Mouse (Mus musculus) heart, embryonic 14.5 days (tissue): ENCODE measurements around the gene Samsn1. TPM values are rescaled to one million over a fixed set of nuclear protein-coding genes. Genes with fewer than 3 reads are reported as not detected.

Experiments used
- ATAC-seq: fragments of 200-750 bp; cut with Nextera tagmentation; 2 replicates; pipeline ENCODE4 v1.8.0; 2017; ENCODE audit warnings: low read depth, moderate TSS enrichment; ENCODE audit not compliant: insufficient number of reproducible peaks, insufficient read depth, low FRiP score
- H3K27ac ChIP-seq, 2 experiments: fragments of 200-500 bp in 1 of 2; fragments of 300-500 bp in 1 of 2; sonication (generic) in 1 of 2; replicated peaks in 1 of 2; 2 replicates each; pipeline ENCODE4 v1.5.1; 2012 to 2014; ENCODE audit warnings: low read depth in 2 of 2, low read length in 2 of 2, control low read depth in 1 of 2, mild to moderate bottlenecking in 1 of 2, mixed read lengths in 1 of 2; ENCODE audit not compliant: control insufficient read depth in 1 of 2, insufficient read depth in 1 of 2
- H3K27me3 ChIP-seq: fragments of 300-500 bp; sonication (generic); 2 replicates; pipeline ENCODE4 v1.6.1; 2014; ENCODE audit warnings: mild to moderate bottlenecking, low read length, control low read depth; ENCODE audit not compliant: control insufficient read depth, insufficient read depth
- H3K36me3 ChIP-seq: fragments of 300-500 bp; sonication (generic); 2 replicates; pipeline ENCODE4 v1.6.1; 2014; ENCODE audit warnings: mild to moderate bottlenecking, control low read depth, low read length, mixed read lengths; ENCODE audit not compliant: control insufficient read depth, insufficient read depth
- H3K4me1 ChIP-seq, 2 experiments: fragments of 200-500 bp in 1 of 2; fragments of 300-500 bp in 1 of 2; sonication (generic) in 1 of 2; 2 replicates each; pipeline ENCODE4 v1.6.1; 2012 to 2014; ENCODE audit warnings: low read length in 2 of 2, control low read depth in 1 of 2, mixed read lengths in 1 of 2; ENCODE audit not compliant: control insufficient read depth in 2 of 2, insufficient read depth in 2 of 2
- H3K4me2 ChIP-seq: fragments of 300-500 bp; sonication (generic); 2 replicates; pipeline ENCODE4 v1.6.1; 2014; ENCODE audit warnings: mild to moderate bottlenecking, low read length
- H3K4me3 ChIP-seq, 2 experiments: fragments of 200-500 bp in 1 of 2; fragments of 300-500 bp in 1 of 2; sonication (generic) in 1 of 2; 2 replicates each; pipeline ENCODE4 v1.5.1; 2012 to 2014; ENCODE audit warnings: low read length in 2 of 2, mild to moderate bottlenecking in 2 of 2, control low read depth in 1 of 2, low read depth in 1 of 2, moderate library complexity in 1 of 2; ENCODE audit not compliant: control insufficient read depth in 1 of 2, insufficient read depth in 1 of 2
- H3K9ac ChIP-seq: fragments of 300-500 bp; sonication (generic); 2 replicates; pipeline ENCODE4 v1.6.1; 2014; ENCODE audit warnings: mild to moderate bottlenecking, low read length
- H3K9me3 ChIP-seq: fragments of 300-500 bp; sonication (generic); 2 replicates; pipeline ENCODE4 v1.6.1; 2016; ENCODE audit warnings: low read length, control low read depth; ENCODE audit not compliant: control insufficient read depth
- WGBS: fragments of 180-500 bp; shearing (Covaris S2); extraction: QIAGEN DNeasy Blood & Tissue Kit; methylation state at CpG from one replicate; pipeline ENCODE4 v1.1.7; 2014; 5-methylcytosine and 5-hydroxymethylcytosine counted together
- polyA plus RNA-seq: library from polyadenylated mRNA; unstranded; fragments of >200 nt; fragmentation: Nextera tagmentation; extraction: Ambion mirVana; gene quantifications from 2 replicates; pipeline ENCODE4 v1.2.1, GENCODE M21; 2014

The Samsn1 gene
- polyA plus RNA-seq, 1 experiment from 2014 or later = 2.1 TPM

- Histone ChIP-seq H3K4me2 (no peak overlapping the region), H3K4me1 (no peaks in the 10 kb centered on the region), H3K27me3 (no peaks in the 10 kb centered on the region), H3K9me3 (no peaks in the 10 kb centered on the region), H3K36me3 (no peaks in the 10 kb centered on the region), H3K27ac (no peak overlapping the region), H3K4me3 (no peak overlapping the region), H3K9ac (no peak overlapping the region)
- 81% methylated on average over 5 of the region's 5 CpGs for WGBS
- ATAC-seq = no peak
Measured at GRCm38 (mm10) chr16:75977798-75978197, 44.3 kb downstream of the Samsn1 start.

- Histone ChIP-seq H3K36me3 (no peaks in the 10 kb centered on the region), H3K4me1 (no peaks in the 10 kb centered on the region), H3K27me3 (no peaks in the 10 kb centered on the region), H3K27ac (no peak overlapping the region), H3K4me3 (no peak overlapping the region), H3K4me2 (no peak overlapping the region), H3K9ac (no peak overlapping the region), H3K9me3 (no peaks in the 10 kb centered on the region)
- WGBS = 79% methylated on average over 11 of the region's 11 CpGs
- ATAC-seq = no peak
Measured at GRCm38 (mm10) chr16:75975682-75976332, 46.3 kb downstream of the Samsn1 start.

- Histone ChIP-seq H3K27me3 (no peaks in the 10 kb centered on the region), H3K9ac (no peak overlapping the region), H3K4me1 (no peaks in the 10 kb centered on the region), H3K4me2 (no peak overlapping the region), H3K27ac (no peak overlapping the region), H3K36me3 (no peaks in the 10 kb centered on the region), H3K4me3 (no peak overlapping the region), H3K9me3 (no peaks in the 10 kb centered on the region)
- ATAC-seq = no peak
- 71% methylated on average over 6 of the region's 6 CpGs for WGBS
Measured at GRCm38 (mm10) chr16:75970266-75970998, 51.6 kb downstream of the Samsn1 start.

- Histone ChIP-seq H3K9me3 (no peaks in the 10 kb centered on the region), H3K9ac (no peak overlapping the region), H3K36me3 (no peaks in the 10 kb centered on the region), H3K27me3 (no peaks in the 10 kb centered on the region), H3K27ac (no peak overlapping the region), H3K4me2 (no peak overlapping the region), H3K4me3 (no peak overlapping the region), H3K4me1 (no peaks in the 10 kb centered on the region)
- ATAC-seq = no peak
- WGBS = 70% methylated on average over 8 of the region's 8 CpGs
Measured at GRCm38 (mm10) chr16:75962021-75962420, 60.1 kb downstream of the Samsn1 start.

- no peaks in the 10 kb centered on the region for H3K36me3 ChIP-seq
- no peak overlapping the region for H3K27ac ChIP-seq
- no peak overlapping the region for H3K4me2 ChIP-seq
- no peaks in the 10 kb centered on the region for H3K9me3 ChIP-seq
- H3K4me1 ChIP-seq = no peaks in the 10 kb centered on the region
- no peak overlapping the region for H3K9ac ChIP-seq
- H3K27me3 ChIP-seq = no peaks in the 10 kb centered on the region
- WGBS = 44% methylated on average over 5 of the region's 5 CpGs
- no peak for ATAC-seq
- H3K4me3 ChIP-seq = no peak overlapping the region
Measured at GRCm38 (mm10) chr16:75961487-75961886, 60.6 kb downstream of the Samsn1 start.

- 85% methylated on average over 7 of the region's 7 CpGs for WGBS
- ATAC-seq = no peak
Measured at GRCm38 (mm10) chr16:75961036-75961435, 61.0 kb downstream of the Samsn1 start.

GRCm38 (mm10) chr16:75933357-75933756 is 88.7 kb downstream of the Samsn1 start:
- Histone ChIP-seq H3K4me1 (no peaks in the 10 kb centered on the region), H3K27ac (no peak overlapping the region), H3K4me3 (no peak overlapping the region), H3K4me2 (no peak overlapping the region), H3K27me3 (no peaks in the 10 kb centered on the region), H3K9ac (no peak overlapping the region), H3K9me3 (no peaks in the 10 kb centered on the region), H3K36me3 (no peaks in the 10 kb centered on the region)
- ATAC-seq = no peak

More at GRCm38 (mm10) chr16:75961036-75961435, 61.0 kb downstream of the Samsn1 start:
- Histone ChIP-seq H3K4me2 (no peak overlapping the region), H3K9ac (no peak overlapping the region), H3K27me3 (no peaks in the 10 kb centered on the region), H3K36me3 (no peaks in the 10 kb centered on the region), H3K9me3 (no peaks in the 10 kb centered on the region), H3K27ac (no peak overlapping the region), H3K4me3 (no peak overlapping the region), H3K4me1 (no peaks in the 10 kb centered on the region)

- Histone ChIP-seq H3K4me2 (no peak overlapping the region), H3K4me3 (no peak overlapping the region), H3K27ac (no peak overlapping the region), H3K9ac (no peak overlapping the region), H3K27me3 (no peaks in the 10 kb centered on the region), H3K36me3 (no peaks in the 10 kb centered on the region), H3K9me3 (no peaks in the 10 kb centered on the region), H3K4me1 (no peaks in the 10 kb centered on the region)
- ATAC-seq = no peak
- WGBS = 73% methylated on average over 4 of the region's 4 CpGs
Measured at GRCm38 (mm10) chr16:75930222-75930553, 91.9 kb downstream of the Samsn1 start.
